Mouse (Mus musculus) c-Kit-positive CD71-negative TER-119-negative erythroid progenitor cells, embryonic 14.5 days (primary cell): ENCODE data around the gene Prpf4b.
"Not testable (repeated sequence)": the region's sequence is repeated elsewhere in the genome, so short reads cannot be mapped to it uniquely, and the experiment has no call there.

Experiments used
- DNase-seq: peaks from one replicate; pipeline ENCODE4 v3.0.0-alpha.2; 2013; ENCODE audit warnings: low read depth

Gene Prpf4b

GRCm38 (mm10) chr13:34875166-34875710 is at the start of gene Prpf4b:
TSS of gene Prpf4b (plus strand) at chr13:34875302.
- DNase-seq: peak; percentile 84

DNA sequence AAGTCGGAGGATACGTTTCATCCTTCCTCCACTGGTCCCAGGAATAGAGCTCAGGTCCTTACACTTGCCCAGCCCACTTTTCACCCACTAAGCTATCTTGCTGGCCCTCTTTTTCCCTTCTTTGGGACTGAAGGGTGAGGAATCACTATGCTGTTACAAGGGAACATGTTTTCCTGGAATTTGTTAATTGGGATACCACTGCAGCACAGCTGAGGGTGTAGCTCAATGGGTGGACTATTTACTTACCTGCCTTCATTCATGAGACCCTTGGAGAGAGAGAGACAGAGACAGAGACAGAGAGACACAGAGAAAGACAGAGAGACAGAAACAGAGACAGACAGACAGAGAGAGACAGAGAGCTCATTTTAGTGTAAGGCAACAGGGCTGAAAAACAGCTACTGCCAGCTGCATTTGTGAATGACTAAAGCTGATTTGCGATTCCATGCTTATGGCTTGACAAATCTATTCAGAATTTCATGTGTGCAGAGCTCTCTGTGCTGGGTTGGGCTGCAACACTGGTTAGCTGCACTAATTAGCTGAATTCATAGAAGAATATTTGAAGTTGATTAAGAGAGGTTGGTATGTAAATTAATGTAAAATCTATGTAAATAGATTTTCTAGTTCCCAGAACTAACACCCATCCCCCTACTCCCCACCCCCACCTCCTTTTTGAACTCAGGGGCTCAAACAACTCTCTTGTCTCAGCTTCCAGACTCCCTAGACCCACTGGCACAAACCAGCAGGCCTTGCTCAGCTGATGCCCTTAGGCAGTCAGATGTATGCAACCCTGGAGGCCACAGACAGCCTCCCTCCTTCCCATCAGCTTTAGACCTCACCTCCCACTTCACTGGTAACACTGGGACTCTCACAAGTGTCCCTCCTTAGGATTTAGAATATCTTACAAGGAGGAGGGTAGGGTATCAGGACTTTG is 48.1 kb upstream of the Prpf4b start:
- DNase-seq: no peak

- peak; percentile 40 for DNase-seq
Measured at GRCm38 (mm10) chr13:34827988-34828882, 46.9 kb upstream of the Prpf4b start.

GRCm38 (mm10) chr13:34842851-34843250 is 32.3 kb upstream of the Prpf4b start:
- no peak for DNase-seq

GRCm38 (mm10) chr13:34850759-34851158 is 24.3 kb upstream of the Prpf4b start:
- DNase-seq: no peak

GRCm38 (mm10) chr13:34851191-34851784 is 23.8 kb upstream of the Prpf4b start:
- DNase-seq: no peak

- peak; percentile 37 for DNase-seq
Measured at GRCm38 (mm10) chr13:34857526-34857925, 17.6 kb upstream of the Prpf4b start.

GRCm38 (mm10) chr13:34859406-34859805 is 15.7 kb upstream of the Prpf4b start:
- DNase-seq: no peak

DNA sequence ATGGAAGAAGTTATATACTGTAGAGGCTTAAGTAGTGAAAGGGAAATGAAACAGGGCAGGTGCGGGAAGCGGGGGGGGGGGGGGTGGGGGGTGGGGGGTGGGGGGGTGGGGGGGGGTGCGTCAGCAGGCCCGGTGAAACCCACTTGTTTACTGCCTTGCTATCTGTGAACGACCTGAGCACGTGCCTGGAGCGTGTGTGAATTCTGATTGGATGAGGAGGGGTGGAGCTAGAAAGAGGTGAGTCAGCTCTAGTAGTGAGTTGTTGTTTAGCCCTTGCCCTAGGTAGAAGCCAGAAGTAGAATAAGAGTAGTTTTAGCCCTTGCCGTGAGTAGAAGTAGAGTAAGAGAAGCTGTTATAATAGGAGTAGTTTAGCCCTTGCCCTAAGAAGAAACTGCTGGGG is 13.9 kb upstream of the Prpf4b start:
- not testable (repeated sequence) for DNase-seq

- DNase-seq: no peak
Measured at GRCm38 (mm10) chr13:34864420-34865169, 10.5 kb upstream of the Prpf4b start.

- DNase-seq: peak; percentile 84
Measured at GRCm38 (mm10) chr13:34873801-34874681, 1.1 kb upstream of the Prpf4b start.

- DNase-seq: not testable (repeated sequence)
Measured at GRCm38 (mm10) chr13:34874736-34875135, 366 bp upstream of the Prpf4b start.

GRCm38 (mm10) chr13:34875741-34876445 is 791 bp downstream of the Prpf4b start:
- no peak for DNase-seq

DNA sequence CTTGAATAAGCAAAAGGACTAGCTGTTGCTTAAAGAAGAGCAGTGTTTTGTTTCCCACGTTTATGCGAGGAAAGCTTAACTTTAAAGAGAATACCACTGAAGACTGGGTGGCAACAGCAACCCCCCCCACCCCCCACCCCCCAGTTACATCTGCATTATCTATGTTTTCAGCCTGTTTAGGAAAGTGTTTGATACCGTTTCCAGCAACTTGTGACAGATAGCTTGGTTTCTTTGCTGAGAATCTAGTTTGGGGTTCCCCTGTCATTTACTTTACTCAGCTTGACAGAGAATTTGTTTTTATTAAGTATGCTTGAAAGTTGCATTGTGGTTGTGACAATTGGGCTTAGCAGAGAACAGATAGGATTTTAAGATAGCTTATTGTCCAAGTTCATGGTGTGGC is 1.4 kb downstream of the Prpf4b start:
- no peak for DNase-seq

- no peak for DNase-seq
Measured at GRCm38 (mm10) chr13:34892871-34893270, 17.8 kb downstream of the Prpf4b start.

GRCm38 (mm10) chr13:34914614-34915013 is 39.5 kb downstream of the Prpf4b start:
- no peak for DNase-seq

DNA sequence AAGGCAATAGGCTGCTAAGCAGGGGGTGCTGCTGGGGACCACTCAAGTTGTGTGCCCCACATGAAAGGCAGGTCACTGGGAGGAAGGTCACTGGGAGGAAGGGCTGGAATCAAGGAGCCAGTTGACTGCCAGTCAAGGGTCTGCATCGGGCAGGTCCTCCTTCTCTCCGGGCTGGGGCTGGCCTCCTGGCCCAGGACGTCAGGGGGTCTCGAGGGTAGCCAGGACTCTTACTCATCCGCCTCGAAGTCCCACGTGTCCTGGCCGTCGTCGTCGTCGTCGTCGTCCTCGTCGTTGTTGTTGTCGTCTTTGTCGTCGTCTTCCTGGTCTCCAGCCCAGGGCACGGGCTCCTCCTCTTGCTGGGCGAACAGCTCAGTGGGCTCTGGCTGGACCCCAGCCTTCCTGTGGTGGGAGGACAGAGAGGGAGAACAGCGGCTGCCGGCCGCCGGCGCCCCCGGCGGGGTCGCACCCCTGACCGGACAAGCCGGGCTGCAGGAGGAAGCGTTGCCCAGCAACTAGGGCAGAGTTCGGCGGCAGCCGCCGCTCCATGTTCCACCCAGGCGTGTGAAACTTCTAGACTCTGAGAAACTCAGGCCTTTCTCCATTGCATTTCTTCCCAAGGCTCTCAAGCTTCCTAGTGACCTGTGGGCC is 41.5 kb downstream of the Prpf4b start:
- no peak for DNase-seq

- DNase-seq: no peak
Measured at GRCm38 (mm10) chr13:34924210-34924609, 49.1 kb downstream of the Prpf4b start, which contains the start of the genes Fam217a and 4933417A18Rik. TSS of gene Fam217a (minus strand) at chr13:34924310. TSS of gene 4933417A18Rik (plus strand) at chr13:34924409.
